Mouse (Mus musculus) layer of hippocampus, adult 6 months (tissue): ENCODE measurements around the gene Adgrl4. TPM values are rescaled to one million over a fixed set of nuclear protein-coding genes. Genes with fewer than 3 reads are reported as not detected.

Experiments used
- long read RNA-seq, 2 experiments: library from polyadenylated mRNA; unstranded; transcript quantifications; one replicate each; pipeline ENCODE4 v2.0.0; 2019 to 2020
- polyA plus RNA-seq: library from polyadenylated mRNA; unstranded; fragments of <200 nt; fragmentation: Nextera tagmentation; gene quantifications from 2 replicates; pipeline ENCODE4 v1.2.3, GENCODE M21; 2021

The Adgrl4 gene
- 8.6 and 11.3 TPM in 2 replicates for polyA plus RNA-seq
- long read RNA-seq, experiment 1, full-length matches to known transcripts, result 7 of 16 reads
- long read RNA-seq, experiment 1, partial matches to known transcripts, result 4 of 16 reads
- long read RNA-seq, experiment 1, other reads (novel, unspliced or antisense), result 5 of 16 reads
- long read RNA-seq, experiment 2, full-length matches to known transcripts, result 51 of 71 reads
- long read RNA-seq, experiment 2, partial matches to known transcripts, result 4 of 71 reads
- long read RNA-seq, experiment 2, other reads (novel, unspliced or antisense), result 16 of 71 reads

GRCm38 (mm10) chr3:151437693-151438092, at the start of gene Adgrl4:
Gene Adgrl4, plus strand, starts transcription at chr3:151437887.

